Mouse (Mus musculus) heart, postnatal 4 days (tissue): ENCODE measurements around the gene Cd200r4. TPM values are rescaled to one million over a fixed set of nuclear protein-coding genes. Genes with fewer than 3 reads are reported as not detected.

Experiments
- DNase-seq: peaks from one replicate; pipeline ENCODE4 v3.0.0; 2021
- total RNA-seq, 2 experiments: library from RNA; stranded (reverse); gene quantifications; 2 replicates each; pipeline ENCODE4 v1.2.3; 2021

Gene Cd200r4
- total RNA-seq, 2 experiments from 2014 or later = not detected

- DNase-seq = no peak
These were observed 66.1 kb downstream of the Cd200r4 start for GRCm38 (mm10) chr16:44877595-44877994.

Other genes with a start within 250 kb of the Cd200r4 start
- gene Nepro, start 87.4 kb upstream of the Cd200r4 start, total RNA-seq = 1 to 10 TPM; 6.9 to 7.0 TPM
- 10 to 100 TPM; 12.4 to 16.9 TPM for gene Gtpbp8, start 65.4 kb upstream of the Cd200r4 start, total RNA-seq
- under 1 TPM; 0.36 to 0.50 TPM for gene Cd200r1, start 46.0 kb upstream of the Cd200r4 start, total RNA-seq
- not detected for gene Cd200r2, start 55.4 kb downstream of the Cd200r4 start, total RNA-seq
- under 1 TPM; 0.32 to 0.57 TPM for gene Cd200r3, start 131.9 kb downstream of the Cd200r4 start, total RNA-seq